Mouse (Mus musculus) urinary bladder, adult 2 months (tissue): ENCODE results near the gene Adcy4. TPM values are rescaled to one million over a fixed set of nuclear protein-coding genes. Genes with fewer than 3 reads are reported as not detected.

Source experiments
- DNase-seq: peaks from one replicate; pipeline ENCODE4 v3.0.0; 2022; ENCODE audit warnings: low spot score
- polyA plus RNA-seq: library from polyadenylated mRNA; depleted of rRNA; stranded (reverse); fragments of >200 nt; gene quantifications from 2 replicates; pipeline ENCODE4 v1.2.3, GENCODE M21; 2012

Adcy4 gene
- polyA plus RNA-seq, 1 experiment, result 7.2 TPM

GRCm38 (mm10) chr14:55788256-55789050, 4.6 kb upstream of the Adcy4 start, which contains the start of gene Ripk3:
Ripk3 (minus strand) TSS chr14:55788865.
- DNase-seq, result no peak

- DNase-seq, result no peak
Observed at GRCm38 (mm10) chr14:55787731-55788130, 3.8 kb upstream of the Adcy4 start.

DNA sequence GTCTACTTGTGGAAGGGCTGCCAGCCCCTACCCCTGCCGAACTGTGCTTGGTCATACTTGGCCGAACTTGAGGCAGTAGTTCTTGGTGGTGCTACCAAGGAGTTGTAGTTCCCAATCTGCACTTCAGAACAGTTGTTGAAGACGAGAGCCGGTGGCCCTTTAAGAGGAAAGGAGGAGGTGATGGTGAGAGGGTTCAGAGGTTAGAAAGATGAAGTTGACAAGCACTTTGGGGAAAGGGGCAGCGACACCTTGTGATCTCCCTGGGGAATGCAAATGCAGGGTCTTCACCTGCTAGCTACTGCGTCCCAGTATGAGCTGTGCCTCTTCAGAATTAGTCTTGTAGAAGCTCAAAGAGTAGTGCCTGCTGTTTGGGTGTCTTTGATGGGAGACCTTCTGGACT, 1.3 kb upstream of the Adcy4 start:
- DNase-seq, result no peak

DNA sequence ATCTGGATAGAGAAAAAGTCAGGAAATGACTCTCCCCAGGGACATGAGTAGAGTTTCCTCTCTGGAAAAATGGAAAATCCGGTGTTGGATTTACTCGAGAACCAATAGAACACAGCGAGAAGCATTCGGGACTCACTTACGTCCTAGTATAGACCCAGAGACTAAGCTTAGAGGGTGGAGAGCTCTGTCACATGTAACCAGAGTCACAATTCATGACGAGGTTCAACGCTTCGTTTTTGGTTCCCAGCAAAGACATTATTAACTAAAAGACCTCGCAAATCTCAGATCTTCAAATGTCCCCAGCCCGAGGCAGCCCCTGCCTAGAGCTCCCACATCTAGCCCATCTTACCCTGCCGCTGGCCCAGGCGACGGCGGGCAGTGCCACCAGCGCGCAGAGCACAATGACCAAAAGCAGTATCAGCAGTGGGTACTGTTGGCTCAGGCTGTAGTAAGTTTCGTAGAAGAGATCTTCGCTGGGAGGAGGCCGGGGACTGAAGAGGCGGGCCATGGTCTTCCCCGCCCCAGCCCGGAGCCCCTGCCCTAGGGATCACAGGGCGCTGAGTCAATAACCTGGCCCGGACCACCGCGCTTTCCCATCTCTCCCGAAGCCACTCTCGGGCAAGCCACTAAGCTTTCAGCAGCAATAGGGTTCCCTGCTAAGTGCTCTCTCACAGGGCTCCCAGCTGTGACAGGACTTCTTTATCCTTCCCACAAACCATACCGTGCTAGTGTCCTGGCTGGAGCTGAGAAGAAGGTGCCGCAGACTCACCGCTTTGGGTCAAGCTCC, 531 bp downstream of the Adcy4 start:
- DNase-seq, result no peak

- no peak for DNase-seq
Observed at GRCm38 (mm10) chr14:55782361-55782960, 1.4 kb downstream of the Adcy4 start.

DNA sequence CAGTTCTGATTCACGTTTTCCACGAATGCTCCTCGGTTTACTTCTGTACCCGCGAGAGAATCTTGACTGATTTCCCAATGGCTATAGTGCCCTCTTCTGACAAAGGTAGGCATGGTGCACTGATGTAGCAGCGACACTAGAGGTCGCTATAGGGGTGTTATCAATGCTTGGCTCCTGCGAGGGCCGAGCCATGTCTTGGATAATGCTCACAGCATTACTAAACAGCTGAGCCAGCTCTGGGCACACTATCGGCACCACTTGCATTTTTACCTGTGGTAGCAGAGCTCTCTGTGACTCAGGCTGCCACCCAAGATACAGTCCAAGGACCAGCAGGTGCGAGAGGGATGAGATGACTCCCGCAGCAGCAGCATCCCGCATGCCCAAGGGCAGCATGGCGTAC, 2.6 kb downstream of the Adcy4 start:
- no peak for DNase-seq

- DNase-seq, result no peak
Observed at GRCm38 (mm10) chr14:55780736-55781135, 3.2 kb downstream of the Adcy4 start.

- DNase-seq, result no peak
Observed at GRCm38 (mm10) chr14:55779656-55780055, 4.2 kb downstream of the Adcy4 start.

DNA sequence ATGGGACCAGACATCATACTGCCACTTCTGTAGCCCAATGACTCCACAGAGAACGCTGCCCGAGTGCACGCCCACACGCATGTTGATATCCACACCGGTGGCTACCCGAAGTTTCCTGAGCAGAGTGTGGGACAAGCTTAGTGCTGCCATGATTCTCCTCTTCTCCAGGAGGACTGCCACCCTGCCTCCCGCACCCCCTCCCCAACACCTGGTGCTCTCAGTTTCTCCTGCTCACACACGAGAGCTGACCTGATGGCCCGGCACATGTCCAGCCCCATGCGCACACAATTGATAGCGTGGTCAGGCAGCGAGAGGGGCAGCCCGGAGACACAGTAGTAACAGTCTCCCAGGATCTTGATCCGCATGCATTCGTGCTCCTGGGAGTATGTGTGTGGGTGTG, 5.2 kb downstream of the Adcy4 start:
- no peak for DNase-seq

DNA sequence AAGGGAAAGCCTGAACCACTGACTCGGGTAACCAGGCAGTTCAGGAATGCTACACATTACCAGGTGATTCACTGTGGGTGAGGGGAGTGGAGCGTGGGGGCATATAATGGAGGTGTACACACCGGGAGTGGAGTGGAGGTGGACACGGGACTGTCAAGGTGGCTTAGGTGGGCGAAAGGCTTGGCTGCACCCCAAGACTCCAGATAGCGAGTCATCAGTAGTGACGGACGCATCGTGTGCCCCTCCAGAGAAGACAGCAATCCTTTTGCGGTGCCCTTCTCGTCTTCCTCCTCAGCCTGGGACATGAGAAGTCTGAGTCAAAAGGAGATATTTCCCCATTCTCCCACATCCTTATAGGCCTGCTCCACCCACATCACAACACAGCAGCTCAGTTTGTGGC, 6.1 kb downstream of the Adcy4 start:
- no peak for DNase-seq

- peak; percentile 6 for DNase-seq
Observed at GRCm38 (mm10) chr14:55777176-55777575, 6.7 kb downstream of the Adcy4 start.

- DNase-seq, result no peak
Observed at GRCm38 (mm10) chr14:55776711-55777110, 7.2 kb downstream of the Adcy4 start.

DNA sequence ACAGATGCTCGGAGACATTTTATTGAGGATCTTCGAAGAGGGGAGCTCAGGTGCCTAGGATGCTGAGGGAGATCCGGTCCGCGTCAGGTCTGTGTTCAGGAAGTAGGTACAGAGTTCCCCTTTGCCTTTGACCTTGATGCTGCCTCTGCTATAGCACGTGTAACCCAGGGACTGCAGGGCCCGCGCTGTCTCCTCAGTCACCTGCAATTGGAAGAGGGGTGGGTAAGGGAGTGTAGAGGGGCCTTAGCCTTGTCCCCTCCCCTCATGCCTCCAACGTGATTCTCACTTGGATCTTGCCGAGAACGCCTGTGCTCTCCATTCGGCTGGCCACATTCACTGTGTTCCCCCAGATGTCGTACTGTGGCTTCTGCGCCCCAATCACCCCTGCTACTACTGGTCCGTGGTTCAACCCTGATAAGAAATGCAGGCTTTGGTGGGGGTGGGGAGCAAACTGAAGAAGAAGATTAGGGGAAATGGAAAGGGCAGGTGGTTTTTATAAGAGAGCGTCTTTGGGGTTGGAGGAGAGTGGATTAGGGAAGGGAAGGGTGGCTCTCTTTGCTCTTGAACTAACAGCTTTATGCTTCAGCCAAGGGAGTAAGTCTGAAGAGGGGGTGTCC, 14.7 kb downstream of the Adcy4 start:
- no peak for DNase-seq

- no peak for DNase-seq
Observed at GRCm38 (mm10) chr14:55768555-55768954, 15.3 kb downstream of the Adcy4 start.

GRCm38 (mm10) chr14:55767519-55768414, 16.1 kb downstream of the Adcy4 start:
- peak; percentile 49 for DNase-seq

DNA sequence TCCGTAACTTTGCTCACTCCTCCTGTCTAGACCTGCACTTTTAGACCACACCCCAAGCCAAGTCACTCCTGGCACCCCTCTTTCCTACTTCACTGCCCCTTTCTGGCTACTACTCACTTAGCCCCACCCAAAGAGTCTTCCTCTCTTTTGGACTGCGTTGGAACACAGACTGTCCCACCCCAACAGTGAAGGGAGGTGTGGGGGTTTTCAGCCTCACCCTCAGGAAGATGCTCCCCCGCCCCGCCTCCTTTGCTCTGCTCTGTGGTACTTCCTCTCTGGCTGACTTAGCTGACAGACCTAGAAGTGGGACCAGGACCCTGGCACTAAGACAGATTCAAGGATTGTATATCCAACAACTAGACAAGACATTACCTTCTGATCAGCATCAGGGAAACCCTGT, 18.2 kb downstream of the Adcy4 start, which contains the start of gene Ltb4r1:
Gene Ltb4r1 (plus strand): TSS at position 267 of the 400 bp plus-strand sequence.
- DNase-seq, result no peak

DNA sequence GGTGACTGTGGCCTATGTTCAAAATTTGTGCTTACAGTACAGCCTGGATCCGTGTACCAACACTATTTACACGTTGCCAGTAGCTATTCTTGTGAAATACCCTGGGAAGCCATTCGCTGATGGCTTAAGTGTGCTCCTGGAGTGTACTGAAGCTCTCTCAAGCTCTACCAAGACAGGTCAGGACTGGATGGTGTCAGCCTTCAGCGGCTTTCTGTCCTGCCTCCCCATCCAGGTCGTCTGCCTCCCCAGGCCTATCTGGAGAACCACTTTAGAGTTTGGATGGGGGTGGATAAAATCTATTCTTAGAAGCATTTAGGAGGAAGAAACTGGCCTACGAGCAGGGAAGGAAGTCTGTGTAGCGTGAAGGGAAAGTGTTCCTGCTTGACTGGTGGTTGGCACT, 20.7 kb downstream of the Adcy4 start:
- no peak for DNase-seq

GRCm38 (mm10) chr14:55762001-55762821, 21.7 kb downstream of the Adcy4 start:
- no peak for DNase-seq

GRCm38 (mm10) chr14:55761163-55761562, 22.7 kb downstream of the Adcy4 start, which contains the start of gene Ltb4r2:
Ltb4r2 (plus strand) TSS chr14:55761428.
- DNase-seq, result no peak

DNA sequence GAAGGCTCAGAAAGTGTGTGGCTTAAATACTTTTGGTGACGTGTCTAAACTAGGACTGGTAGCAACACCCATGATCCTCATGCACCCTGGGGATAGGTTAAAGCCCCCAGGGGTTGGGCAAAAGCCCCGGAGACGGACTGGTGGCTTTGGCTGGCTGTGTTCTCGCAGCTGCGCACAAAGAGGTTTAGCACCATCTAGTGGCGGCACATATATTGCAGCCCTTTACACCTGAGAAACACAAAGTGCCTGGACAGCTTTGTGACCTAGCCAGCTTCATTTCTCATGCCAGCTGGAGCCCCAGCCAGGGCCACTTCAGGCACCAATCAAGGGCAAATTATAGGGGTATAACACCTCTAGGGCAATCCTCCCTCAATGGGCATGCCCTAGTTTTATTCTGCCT, 23.7 kb downstream of the Adcy4 start:
- peak; percentile 60 for DNase-seq
